Mouse (Mus musculus) liver, embryonic 14.5 days (tissue): ENCODE results near the gene Tmem120b. TPM values are rescaled to one million over a fixed set of nuclear protein-coding genes. Genes with fewer than 3 reads are reported as not detected.

Source experiments
- ATAC-seq: fragments of 200-750 bp; cut with Nextera tagmentation; 2 replicates; pipeline ENCODE4 v1.8.0; 2017; ENCODE audit warnings: moderate number of reproducible peaks, mild to moderate bottlenecking, moderate library complexity; ENCODE audit not compliant: insufficient read depth
- DNase-seq, 3 experiments: peaks; one replicate each; pipeline ENCODE4 v3.0.0-alpha.2; 2012 to 2013; ENCODE audit warnings: low read depth in 3 of 3, low spot score in 3 of 3
- H3K27ac ChIP-seq: fragments of 300-500 bp; sonication (generic); 2 replicates; pipeline ENCODE4 v1.5.1; 2014; ENCODE audit warnings: moderate library complexity, mild to moderate bottlenecking, control low read depth, inconsistent platforms
- H3K27me3 ChIP-seq: fragments of 300-500 bp; sonication (generic); 2 replicates; pipeline ENCODE4 v1.6.1; 2014; ENCODE audit warnings: mild to moderate bottlenecking, low read length, moderate library complexity; ENCODE audit not compliant: control insufficient read depth, insufficient read depth
- H3K36me3 ChIP-seq: fragments of 300-500 bp; sonication (generic); replicated peaks from 2 replicates; pipeline ENCODE4 v1.6.1; 2014; ENCODE audit warnings: low read depth; ENCODE audit not compliant: control insufficient read depth, insufficient read depth
- H3K4me1 ChIP-seq, 2 experiments: fragments of 200-500 bp in 1 of 2; fragments of 300-500 bp in 1 of 2; sonication (generic) in 1 of 2; replicated peaks; 2 replicates each; pipeline ENCODE4 v1.6.1; 2012 to 2014; ENCODE audit warnings: antibody characterized with exemption in 1 of 2, inconsistent platforms in 1 of 2, low read length in 1 of 2; ENCODE audit not compliant: control insufficient read depth in 2 of 2, insufficient read depth in 2 of 2
- H3K4me2 ChIP-seq: fragments of 300-500 bp; sonication (generic); 2 replicates; pipeline ENCODE4 v1.6.1; 2014; ENCODE audit warnings: low read depth, mild to moderate bottlenecking, control low read depth, moderate library complexity
- H3K4me3 ChIP-seq, 2 experiments: fragments of 200-500 bp in 1 of 2; fragments of 300-500 bp in 1 of 2; sonication (generic) in 1 of 2; 2 replicates each; pipeline ENCODE4 v1.5.1; 2012 to 2014; ENCODE audit warnings: low read depth in 2 of 2, low read length in 2 of 2, mild to moderate bottlenecking in 2 of 2, control low read depth in 1 of 2, inconsistent platforms in 1 of 2, moderate library complexity in 1 of 2; ENCODE audit not compliant: insufficient read depth in 1 of 2
- H3K9ac ChIP-seq: fragments of 300-500 bp; sonication (generic); replicated peaks from 2 replicates; pipeline ENCODE4 v1.6.1; 2014; ENCODE audit warnings: mild to moderate bottlenecking, control low read depth, moderate library complexity
- H3K9me3 ChIP-seq: fragments of 300-500 bp; sonication (generic); 2 replicates; pipeline ENCODE4 v1.6.1; 2016; ENCODE audit warnings: low read length, mixed read lengths; ENCODE audit not compliant: control insufficient read depth
- CTCF ChIP-seq: IDR thresholded peaks from 2 replicates; pipeline ENCODE4 v1.5.1; 2016; ENCODE audit warnings: antibody characterized with exemption, low read depth, control low read depth
- EP300 ChIP-seq: IDR thresholded peaks from 2 replicates; pipeline ENCODE4 v1.6.1; 2016; ENCODE audit warnings: antibody characterized with exemption, low read depth
- WGBS: fragments of 180-500 bp; shearing (Covaris S2); extraction: QIAGEN DNeasy Blood & Tissue Kit; methylation state at CpG from one replicate; pipeline ENCODE4 v1.1.7; 2014; ENCODE audit not compliant: insufficient replicate concordance; 5-methylcytosine and 5-hydroxymethylcytosine counted together
- polyA plus RNA-seq, 2 experiments: library from polyadenylated mRNA; depleted of rRNA in 1 of 2; stranded (reverse) in 1 of 2; unstranded in 1 of 2; fragments of >200 nt; fragmentation: Nextera tagmentation in 1 of 2; extraction: Ambion mirVana in 1 of 2; gene quantifications; 2 replicates each; pipeline versions ENCODE4 v1.2.1 to v1.2.3; 2012 to 2014

Tmem120b gene
- polyA plus RNA-seq, 2 experiments: 18.1 to 19.0 TPM

DNA sequence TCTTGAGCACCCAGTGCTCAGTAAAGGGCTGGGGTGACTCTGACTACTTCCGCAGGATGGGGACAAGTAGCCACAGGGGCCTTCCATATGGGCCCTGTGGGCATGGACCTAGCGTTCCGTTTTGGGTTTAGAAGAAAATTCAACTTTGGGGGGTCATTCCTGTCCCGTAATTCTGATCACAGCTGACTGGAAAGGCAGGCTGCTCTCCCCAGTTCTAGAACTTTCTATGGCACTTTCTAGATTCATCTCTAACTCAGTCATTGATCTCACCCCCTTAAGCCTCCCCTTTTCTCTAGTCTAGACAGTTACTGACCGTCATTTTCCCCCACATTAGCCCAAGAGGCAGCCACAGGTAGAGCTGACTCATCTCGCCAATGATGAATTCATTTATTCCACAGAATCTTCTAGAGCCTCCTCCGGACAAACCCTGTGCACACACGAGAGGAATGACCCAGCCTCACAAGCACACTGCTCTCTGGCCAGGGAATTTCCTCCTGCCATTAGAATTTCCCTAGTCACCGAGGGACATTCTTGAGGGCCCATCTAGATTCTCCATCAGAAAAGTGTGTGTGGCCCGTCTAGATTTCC lies 61.0 kb downstream of the Tmem120b start:
- H3K36me3 ChIP-seq: peaks cover 8% of the 10 kb centered on the region
- H3K9ac ChIP-seq: no peak overlapping the region
- DNase-seq (no peak), ATAC-seq (no peak)
- H3K9me3 ChIP-seq: no peaks in the 10 kb centered on the region
- whole genome bisulfite sequencing: 37% methylated on average over 10 of the region's 10 CpGs
- TF ChIP-seq EP300 (no peak), CTCF (no peak)
- no peak overlapping the region for H3K4me3 ChIP-seq
- H3K4me2 ChIP-seq: peak overlapping the region; percentile 20; the same call in 1 of the 2 replicates
- no peaks in the 10 kb centered on the region for H3K27me3 ChIP-seq
- no peak overlapping the region for H3K27ac ChIP-seq
- H3K4me1 ChIP-seq: peaks cover 19 to 38% of the 10 kb centered on the region in 2 experiments

DNA sequence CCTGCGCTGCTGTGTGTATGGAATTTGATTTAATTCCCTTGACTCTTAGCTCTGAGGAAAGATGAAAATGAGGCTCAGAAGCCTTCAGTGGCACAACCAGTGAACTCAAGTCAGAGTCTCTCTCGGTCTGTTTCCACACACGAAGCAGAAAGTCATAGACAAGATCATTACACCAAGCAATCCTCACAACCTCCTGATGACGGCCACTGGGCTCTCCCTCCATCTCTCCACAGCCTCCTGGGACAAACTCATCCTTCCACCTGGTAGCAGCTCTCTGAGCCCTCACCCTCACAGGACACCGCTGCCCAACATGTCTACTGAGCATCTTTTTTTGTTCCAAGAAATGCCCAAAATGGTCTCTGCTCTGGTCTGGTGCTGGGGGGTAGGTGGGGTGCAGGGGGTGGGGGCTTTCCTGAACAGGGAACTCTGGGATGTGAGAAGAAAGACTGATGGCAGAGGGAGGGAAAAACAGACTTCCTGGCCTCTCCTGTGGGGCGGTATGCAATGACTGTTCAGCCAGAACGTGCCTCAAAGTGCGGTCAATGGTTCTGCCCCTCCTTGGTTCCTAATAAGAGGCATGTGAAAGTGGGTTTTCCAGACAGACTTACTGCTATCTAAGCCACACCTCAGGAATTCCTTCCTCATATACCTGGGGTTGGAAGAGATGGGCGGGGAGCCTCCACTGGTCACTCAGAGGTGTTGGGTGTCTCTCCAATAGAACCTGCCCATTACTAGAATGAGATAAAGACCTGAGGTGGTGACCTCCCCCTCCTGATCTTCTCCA lies 62.0 kb downstream of the Tmem120b start:
- H3K4me1 ChIP-seq: peaks cover 26 to 44% of the 10 kb centered on the region in 2 experiments
- DNase-seq (no peak), ATAC-seq (no peak)
- H3K9me3 ChIP-seq: no peaks in the 10 kb centered on the region
- peaks cover 14% of the 10 kb centered on the region for H3K36me3 ChIP-seq
- no peak overlapping the region for H3K27ac ChIP-seq
- H3K9ac ChIP-seq: no peak overlapping the region
- no peak for TF ChIP-seq CTCF
- TF ChIP-seq EP300: no peak
- H3K4me2 ChIP-seq: no peak overlapping the region
- 81% methylated on average over 9 of the region's 9 CpGs for WGBS
- no peaks in the 10 kb centered on the region for H3K27me3 ChIP-seq
- no peak overlapping the region for H3K4me3 ChIP-seq

DNA sequence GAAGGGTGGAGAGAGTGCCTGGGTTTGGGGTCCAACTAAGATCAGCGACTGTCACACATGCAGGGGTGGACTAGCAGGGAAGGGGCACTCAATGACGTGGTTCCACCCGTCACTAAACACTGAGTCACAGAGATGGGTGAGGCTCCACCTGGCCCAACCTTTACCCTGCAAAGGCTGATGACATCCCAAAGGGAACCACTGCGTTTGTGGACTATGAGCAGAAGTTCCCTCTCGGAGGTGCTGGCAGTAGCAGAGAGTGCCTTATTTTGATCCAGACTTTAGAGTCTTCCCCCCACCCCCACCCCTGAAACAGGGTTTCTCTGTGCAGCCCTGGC lies 62.6 kb downstream of the Tmem120b start:
- Histone ChIP-seq H3K27me3 (no peaks in the 10 kb centered on the region), H3K27ac (no peak overlapping the region), H3K4me3 (no peak overlapping the region), H3K4me2 (no peak overlapping the region), H3K36me3 (peaks cover 14% of the 10 kb centered on the region), H3K4me1 (peaks cover 25 to 45% of the 10 kb centered on the region in 2 experiments), H3K9me3 (no peaks in the 10 kb centered on the region), H3K9ac (no peak overlapping the region)
- WGBS: 61% methylated on average over 5 of the region's 5 CpGs
- no peak for TF ChIP-seq CTCF
- TF ChIP-seq EP300: no peak
- DNase-seq (no peak), ATAC-seq (no peak)

DNA sequence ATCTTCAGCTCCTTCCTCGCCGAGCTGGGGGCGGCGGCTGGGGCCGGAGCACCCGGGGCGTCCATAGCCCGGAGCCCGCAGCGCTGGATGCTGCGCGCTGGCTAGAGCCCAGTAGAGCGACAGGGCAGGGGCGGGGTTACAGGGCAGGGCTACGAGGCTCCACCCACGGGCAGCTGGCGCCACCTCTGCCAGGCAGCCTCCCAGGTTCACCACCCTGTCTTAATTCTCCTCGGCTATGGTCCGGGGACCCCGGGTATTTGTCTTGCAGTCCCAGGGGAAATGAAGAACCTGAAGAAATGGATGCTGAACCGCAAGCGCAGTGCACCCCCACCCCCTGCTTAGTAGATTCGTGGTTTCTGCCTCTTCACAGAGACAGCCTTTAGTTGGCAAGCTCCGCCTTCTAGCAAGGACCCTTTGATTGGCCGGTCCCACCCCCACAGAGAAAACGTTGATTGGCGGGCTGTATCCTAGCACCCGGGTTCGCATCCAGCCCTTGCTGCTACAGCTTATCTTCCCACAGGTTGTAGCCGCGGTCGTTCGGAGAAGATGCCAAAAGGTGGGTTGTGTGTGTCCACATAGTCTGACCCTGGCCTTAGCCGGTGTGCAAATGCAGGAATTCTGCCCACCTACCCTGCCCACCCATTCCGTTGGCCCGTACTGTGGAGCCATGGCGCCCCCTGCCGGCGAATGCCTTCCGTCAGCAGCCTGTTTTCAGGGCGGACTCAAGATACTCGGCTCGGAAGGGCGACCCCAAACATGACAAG lies 64.3 kb downstream of the Tmem120b start, which contains the start of gene Rhof:
TSS of gene Rhof (minus strand) at position 385 of the 764 bp plus-strand sequence.
- peaks cover 36 to 53% of the 10 kb centered on the region in 2 experiments for H3K4me1 ChIP-seq
- ATAC-seq: peak; percentile 78
- no peaks in the 10 kb centered on the region for H3K27me3 ChIP-seq
- H3K36me3 ChIP-seq: peaks cover 14% of the 10 kb centered on the region
- H3K9ac ChIP-seq: peak within 1 kb of the TSS; percentile 52
- H3K27ac ChIP-seq: peak within 1 kb of the TSS; percentile 62
- no peaks in the 10 kb centered on the region for H3K9me3 ChIP-seq
- TF ChIP-seq CTCF (peak; percentile 98), EP300 (no peak)
- peak within 1 kb of the TSS; percentile 90 for H3K4me2 ChIP-seq
- peak; percentile 75 to 82 (median 80) for DNase-seq
- peak within 1 kb of the TSS; percentile 50 to 59 for H3K4me3 ChIP-seq
- WGBS: under 1% methylated on average over 44 of the region's 44 CpGs
